Mouse (Mus musculus) E14TG2a.4 (cell line): ENCODE results near the gene Ms4a8a.
"Not testable (repeated sequence)": the region's sequence is repeated elsewhere in the genome, so short reads cannot be mapped to it uniquely, and the experiment has no call there.

Source experiments
- H3K27me3 ChIP-seq: 2 replicates; pipeline ENCODE4 v1.6.1; 2014; ENCODE audit warnings: low read length, control low read depth; ENCODE audit not compliant: insufficient read depth
- H3K36me3 ChIP-seq: 2 replicates; pipeline ENCODE4 v1.6.1; 2014; ENCODE audit warnings: low read length, control low read depth; ENCODE audit not compliant: insufficient read depth
- H3K4me1 ChIP-seq: replicated peaks from 2 replicates; pipeline ENCODE4 v1.6.1; 2014; ENCODE audit warnings: low read depth, low read length, control low read depth
- H3K4me3 ChIP-seq: replicated peaks from 2 replicates; pipeline ENCODE4 v1.5.1; 2014; ENCODE audit warnings: mild to moderate bottlenecking, low read length
- H3K9me3 ChIP-seq: 2 replicates; pipeline ENCODE4 v1.6.1; 2014; ENCODE audit warnings: low read length, control low read depth
- CTCF ChIP-seq: conservative IDR thresholded peaks from 2 replicates; pipeline ENCODE4 v1.5.1; 2014; ENCODE audit warnings: low read length
- NANOG ChIP-seq: IDR thresholded peaks from 2 replicates; pipeline ENCODE4 v1.6.1; 2014; ENCODE audit warnings: borderline replicate concordance, low read length, mixed read lengths
- POU5F1 ChIP-seq: IDR thresholded peaks from 2 replicates; pipeline ENCODE4 v1.6.1; 2014; ENCODE audit warnings: low read length, borderline replicate concordance

The Ms4a8a gene

GRCm38 (mm10) chr19:11065202-11065875 is 15.6 kb downstream of the Ms4a8a start:
- no peaks in the 10 kb centered on the region for H3K36me3 ChIP-seq
- H3K4me3 ChIP-seq: no peak overlapping the region
- TF ChIP-seq POU5F1 (no peak), CTCF (no peak), NANOG (no peak)
- no peaks in the 10 kb centered on the region for H3K9me3 ChIP-seq
- no peaks in the 10 kb centered on the region for H3K27me3 ChIP-seq
- no peaks in the 10 kb centered on the region for H3K4me1 ChIP-seq

DNA sequence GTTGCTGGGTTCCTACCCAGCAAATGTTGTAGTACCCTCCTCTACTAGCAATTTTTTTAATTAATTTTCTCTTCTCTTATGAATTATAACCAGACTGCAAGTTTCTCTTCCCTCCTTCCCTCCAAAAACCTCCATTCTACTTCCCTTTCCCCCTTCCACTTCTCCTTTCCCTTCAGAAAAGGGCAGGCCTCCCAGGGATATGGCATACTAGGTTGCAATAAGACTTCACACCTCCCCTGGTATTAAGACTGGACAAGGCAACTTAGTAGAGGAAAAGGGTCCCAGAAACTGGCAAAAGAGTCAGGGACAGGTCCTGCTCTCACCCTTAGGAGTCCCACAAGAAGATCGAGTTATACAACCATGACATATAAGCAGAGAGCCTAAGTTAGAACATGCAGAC is 20.0 kb downstream of the Ms4a8a start:
- H3K4me3 ChIP-seq: no peak overlapping the region
- H3K9me3 ChIP-seq: no peaks in the 10 kb centered on the region
- H3K27me3 ChIP-seq: no peaks in the 10 kb centered on the region
- no peaks in the 10 kb centered on the region for H3K36me3 ChIP-seq
- H3K4me1 ChIP-seq: no peaks in the 10 kb centered on the region
- TF ChIP-seq NANOG: no peak
- TF ChIP-seq POU5F1: no peak
- TF ChIP-seq CTCF: no peak

DNA sequence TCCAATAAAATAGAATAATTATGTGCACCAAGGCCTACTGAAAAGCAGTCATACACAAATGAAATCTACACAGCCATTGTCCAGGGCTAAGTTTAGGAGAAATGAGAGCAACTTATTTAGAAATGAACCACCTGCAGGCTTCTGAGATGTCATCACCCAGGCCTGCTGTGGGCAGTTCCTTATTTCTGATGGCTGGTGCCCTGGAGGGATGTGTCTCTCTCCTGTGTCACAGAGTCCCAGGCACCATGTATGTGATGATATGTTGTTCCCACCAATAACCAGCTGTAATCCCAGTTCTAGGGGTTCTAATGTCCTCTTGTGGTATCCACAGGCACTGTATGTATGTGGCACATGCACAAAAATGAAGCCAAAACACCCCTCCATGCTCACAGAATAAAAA is 20.9 kb downstream of the Ms4a8a start:
- H3K4me1 ChIP-seq: no peaks in the 10 kb centered on the region
- no peak overlapping the region for H3K4me3 ChIP-seq

GRCm38 (mm10) chr19:11055700-11056099 is 25.2 kb downstream of the Ms4a8a start:
- H3K27me3 ChIP-seq, H3K4me1 ChIP-seq, H3K4me3 ChIP-seq: not testable (repeated sequence)

More for the DNA sequence above, 20.9 kb downstream of the Ms4a8a start:
- no peaks in the 10 kb centered on the region for H3K9me3 ChIP-seq
- H3K36me3 ChIP-seq: no peaks in the 10 kb centered on the region
- TF ChIP-seq NANOG: no peak
- TF ChIP-seq POU5F1: no peak
- TF ChIP-seq CTCF: no peak
- no peaks in the 10 kb centered on the region for H3K27me3 ChIP-seq

DNA sequence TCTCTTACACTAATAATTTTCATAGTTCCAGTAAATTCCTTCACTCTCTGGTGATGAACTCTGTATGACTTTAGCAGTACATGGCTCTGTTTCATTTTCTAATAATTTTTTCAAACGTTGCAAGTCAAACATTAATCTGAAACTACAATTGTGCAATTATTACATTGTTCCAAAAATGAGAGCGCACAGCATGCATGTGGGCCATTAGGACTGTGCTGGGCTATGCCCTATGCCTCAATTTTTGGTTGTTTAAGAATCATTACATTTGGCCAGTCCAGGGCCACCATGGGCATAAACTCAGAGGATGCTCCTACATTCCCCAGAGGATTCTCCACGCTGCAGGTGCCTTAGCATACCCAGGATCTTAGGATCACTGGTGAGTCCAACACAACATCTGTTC is 27.6 kb downstream of the Ms4a8a start:
- Histone ChIP-seq H3K9me3 (no peaks in the 10 kb centered on the region), H3K36me3 (no peaks in the 10 kb centered on the region), H3K27me3 (peaks cover 6% of the 10 kb centered on the region), H3K4me1 (no peaks in the 10 kb centered on the region), H3K4me3 (no peak overlapping the region)
- TF ChIP-seq NANOG: no peak
- no peak for TF ChIP-seq POU5F1
- no peak for TF ChIP-seq CTCF

More at GRCm38 (mm10) chr19:11055700-11056099, 25.2 kb downstream of the Ms4a8a start:
- H3K36me3 ChIP-seq, H3K9me3 ChIP-seq: not testable (repeated sequence)

DNA sequence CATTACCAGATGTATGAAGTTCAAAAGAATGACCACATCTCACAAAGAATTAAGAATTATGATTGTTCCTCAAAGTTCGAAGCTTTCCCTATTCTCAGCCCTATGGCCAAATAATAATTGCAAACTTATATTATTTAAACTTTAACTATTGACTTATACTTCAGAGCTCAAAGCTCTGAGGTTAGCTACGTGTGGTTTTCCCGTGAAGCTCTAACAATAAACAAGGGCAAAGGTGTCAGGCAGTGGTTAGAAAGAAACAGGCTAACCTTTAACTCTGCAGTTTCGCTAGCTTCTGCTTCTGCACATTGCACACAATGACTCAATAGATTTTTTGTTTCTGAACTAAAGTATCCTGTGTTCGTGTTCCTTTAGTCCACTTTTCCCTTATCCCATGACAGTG is 28.0 kb downstream of the Ms4a8a start:
- no peak overlapping the region for H3K4me3 ChIP-seq
- TF ChIP-seq NANOG (no peak), POU5F1 (no peak), CTCF (no peak)

GRCm38 (mm10) chr19:11050286-11050685 is 30.6 kb downstream of the Ms4a8a start:
- H3K36me3 ChIP-seq: no peaks in the 10 kb centered on the region

More for the DNA sequence above, 28.0 kb downstream of the Ms4a8a start:
- no peaks in the 10 kb centered on the region for H3K9me3 ChIP-seq
- peaks cover 10% of the 10 kb centered on the region for H3K27me3 ChIP-seq
- no peaks in the 10 kb centered on the region for H3K36me3 ChIP-seq
- H3K4me1 ChIP-seq: no peaks in the 10 kb centered on the region

GRCm38 (mm10) chr19:11049426-11049825 is 31.5 kb downstream of the Ms4a8a start:
- no peak for TF ChIP-seq POU5F1
- TF ChIP-seq NANOG: no peak
- TF ChIP-seq CTCF: no peak
- Histone ChIP-seq H3K9me3 (no peaks in the 10 kb centered on the region), H3K4me1 (peaks cover 11% of the 10 kb centered on the region)

More at GRCm38 (mm10) chr19:11050286-11050685, 30.6 kb downstream of the Ms4a8a start:
- TF ChIP-seq POU5F1 (no peak), NANOG (no peak), CTCF (no peak)
- no peak overlapping the region for H3K4me3 ChIP-seq
- peaks cover 22% of the 10 kb centered on the region for H3K27me3 ChIP-seq
- no peaks in the 10 kb centered on the region for H3K9me3 ChIP-seq
- peaks cover 7% of the 10 kb centered on the region for H3K4me1 ChIP-seq

GRCm38 (mm10) chr19:11048503-11048902 is 32.4 kb downstream of the Ms4a8a start:
- no peaks in the 10 kb centered on the region for H3K36me3 ChIP-seq
- H3K4me1 ChIP-seq: peaks cover 11% of the 10 kb centered on the region
- peaks cover 19% of the 10 kb centered on the region for H3K27me3 ChIP-seq
- no peak for TF ChIP-seq POU5F1
- TF ChIP-seq NANOG: no peak
- TF ChIP-seq CTCF: no peak
- H3K4me3 ChIP-seq: no peak overlapping the region
- H3K9me3 ChIP-seq: no peaks in the 10 kb centered on the region

More at GRCm38 (mm10) chr19:11049426-11049825, 31.5 kb downstream of the Ms4a8a start:
- Histone ChIP-seq H3K27me3 (peaks cover 22% of the 10 kb centered on the region), H3K36me3 (no peaks in the 10 kb centered on the region), H3K4me3 (no peak overlapping the region)
